Mouse (Mus musculus) C2C12 (cell line): Measurements from ENCODE around the gene Ndst2. TPM values are rescaled to one million over a fixed set of nuclear protein-coding genes. Genes with fewer than 3 reads are reported as not detected.

Source experiments
- H3K27me3 ChIP-seq: one replicate; pipeline ENCODE4 v1.6.1; 2011; ENCODE audit not compliant: control insufficient read depth, insufficient read depth, insufficient read length
- H3K36me3 ChIP-seq: one replicate; pipeline ENCODE4 v1.6.1; 2011; ENCODE audit not compliant: control insufficient read depth, insufficient read depth
- H3K4me3 ChIP-seq: one replicate; pipeline ENCODE4 v1.5.1; 2011; ENCODE audit warnings: mild to moderate bottlenecking, control low read depth; ENCODE audit not compliant: poor library complexity, insufficient read depth, severe bottlenecking
- H3K79me2 ChIP-seq: one replicate; pipeline ENCODE4 v1.6.1; 2011; ENCODE audit not compliant: control insufficient read depth, insufficient read depth
- H3K79me3 ChIP-seq: one replicate; pipeline ENCODE4 v1.6.1; 2011; ENCODE audit warnings: low read depth, control low read depth
- H3ac ChIP-seq: one replicate; pipeline ENCODE3; 2011; ENCODE audit warnings: low read depth; ENCODE audit not compliant: control insufficient read depth, insufficient read length
- CEBPB ChIP-seq: IDR thresholded peaks from one replicate; pipeline ENCODE4 v1.6.1; 2011; ENCODE audit warnings: low read depth, mild to moderate bottlenecking, control low read depth, moderate library complexity
- CTCF ChIP-seq: IDR thresholded peaks from one replicate; pipeline ENCODE4 v1.5.1; 2011; ENCODE audit not compliant: control insufficient read depth, insufficient read depth, insufficient read length
- FOSL1 ChIP-seq: IDR thresholded peaks from one replicate; pipeline ENCODE4 v1.8.0; 2011; ENCODE audit warnings: mild to moderate bottlenecking, low read length; ENCODE audit not compliant: poor library complexity, insufficient read depth, severe bottlenecking
- MAX ChIP-seq: IDR thresholded peaks from one replicate; pipeline ENCODE4 v1.6.1; 2011; ENCODE audit warnings: mild to moderate bottlenecking, control low read depth
- MYOD1 ChIP-seq: IDR thresholded peaks from one replicate; pipeline ENCODE4 v1.6.1; 2011; ENCODE audit warnings: low read depth; ENCODE audit not compliant: control insufficient read depth, insufficient read length
- MYOG ChIP-seq: IDR thresholded peaks from one replicate; pipeline ENCODE4 v1.6.1; 2011; ENCODE audit not compliant: control insufficient read depth, insufficient read length; ENCODE audit errors: extremely low read depth
- USF1 ChIP-seq: IDR thresholded peaks from one replicate; pipeline ENCODE4 v1.6.1; 2011; ENCODE audit warnings: low read depth, mild to moderate bottlenecking, control low read depth, moderate library complexity
- polyA plus RNA-seq: library from polyadenylated mRNA; unstranded; fragments of >200 nt; fragmentation: generic; extraction: Trizol; gene quantifications from one replicate; pipeline ENCODE4 v1.2.1, GENCODE M21; 2012; ENCODE audit warnings: missing spikeins

The Ndst2 gene
- polyA plus RNA-seq, 1 experiment: 13.5 TPM

DNA sequence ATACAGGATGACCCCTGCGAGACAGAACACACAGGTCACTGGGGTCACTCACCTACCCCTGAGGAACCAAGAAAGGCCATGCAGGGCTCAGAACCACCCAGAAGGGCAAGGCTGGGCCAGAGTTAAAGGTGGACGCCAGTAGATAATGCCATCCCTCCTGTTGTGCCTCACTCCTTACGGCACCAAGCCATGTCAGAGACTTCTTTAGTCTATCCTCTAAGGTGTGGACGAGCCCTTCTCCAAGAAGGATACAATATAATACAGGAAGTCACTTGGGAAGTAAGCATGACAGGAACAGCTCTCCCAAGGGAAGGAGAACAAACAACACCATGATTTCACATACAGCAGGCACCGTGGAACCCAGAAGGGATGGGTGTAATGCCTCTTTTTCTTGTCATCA, 30.6 kb upstream of the Ndst2 start:
- Histone ChIP-seq H3K79me3 (peaks cover 6% of the 10 kb centered on the region), H3ac (peak overlapping the region; percentile 13), H3K36me3 (peaks cover 81% of the 10 kb centered on the region), H3K4me3 (no peak overlapping the region), H3K27me3 (no peaks in the 10 kb centered on the region), H3K79me2 (peaks cover 34% of the 10 kb centered on the region)
- TF ChIP-seq MAX (no peak), USF1 (no peak), CTCF (no peak), MYOD1 (no peak), MYOG (no peak), CEBPB (no peak), FOSL1 (no peak)

DNA sequence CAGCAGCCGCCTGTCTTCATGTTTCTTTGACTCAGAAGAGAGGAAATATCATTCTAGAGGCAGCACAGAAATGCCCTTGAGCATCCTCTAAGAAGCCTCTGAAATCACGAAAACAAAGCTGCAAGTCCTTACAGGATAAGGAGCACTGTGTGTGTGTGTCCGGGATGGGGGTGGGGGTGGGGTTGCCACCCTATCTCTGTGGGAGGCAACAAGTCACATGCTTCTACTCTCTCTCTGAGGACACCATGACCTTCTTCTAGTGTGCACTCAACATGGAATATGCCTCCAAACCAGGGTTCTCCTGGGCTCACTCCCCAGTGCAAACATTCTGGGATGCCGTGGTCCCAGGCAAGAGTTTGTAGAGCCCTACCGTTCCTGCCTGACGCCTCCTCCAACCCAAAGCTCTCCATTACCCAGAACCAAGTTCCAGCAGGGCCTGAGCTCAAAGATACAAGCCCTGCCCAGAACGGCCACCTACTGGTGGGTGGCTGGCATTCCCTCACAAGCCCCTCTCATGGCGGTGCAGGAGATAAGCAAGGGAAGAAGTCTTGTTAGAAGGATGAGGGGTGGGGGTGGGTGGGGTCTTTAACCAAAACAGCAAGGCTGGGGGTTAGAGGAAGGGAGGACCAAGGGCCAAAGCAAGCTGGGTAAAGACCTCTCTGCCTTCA, 24.5 kb upstream of the Ndst2 start:
- Histone ChIP-seq H3ac (no peak overlapping the region), H3K79me2 (peaks cover 10% of the 10 kb centered on the region), H3K4me3 (no peak overlapping the region), H3K36me3 (peaks cover 98% of the 10 kb centered on the region), H3K79me3 (peaks cover 3% of the 10 kb centered on the region), H3K27me3 (no peaks in the 10 kb centered on the region)
- TF ChIP-seq FOSL1: no peak

DNA sequence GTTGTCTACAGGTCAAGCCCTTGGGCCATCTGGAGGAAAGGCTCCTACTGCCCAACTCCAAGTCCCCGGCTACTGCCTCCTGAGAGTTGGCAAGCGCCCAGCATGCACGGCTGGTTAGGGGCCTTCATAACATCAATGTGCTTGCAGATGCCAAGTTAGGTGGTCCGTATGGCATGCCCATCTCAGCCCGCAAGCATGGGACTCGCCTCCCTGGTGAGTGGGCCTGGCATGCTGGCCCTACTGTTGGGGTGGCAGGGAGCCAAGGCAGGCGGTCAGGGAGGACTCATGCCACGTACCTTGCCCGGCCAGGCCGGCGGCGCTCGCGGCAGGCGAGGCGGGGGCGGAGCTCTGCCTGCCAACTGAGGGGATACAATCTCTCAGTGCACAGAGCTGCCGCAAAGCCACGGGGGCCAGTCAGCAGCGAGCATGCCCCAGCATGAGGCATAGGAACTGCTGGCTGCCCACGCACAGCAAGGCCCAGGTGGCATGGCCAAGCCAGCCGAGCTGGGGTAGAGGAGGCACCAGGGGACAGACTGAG, 23.1 kb upstream of the Ndst2 start:
- Histone ChIP-seq H3ac (no peak overlapping the region), H3K79me2 (no peaks in the 10 kb centered on the region), H3K79me3 (peaks cover 2% of the 10 kb centered on the region), H3K4me3 (no peak overlapping the region), H3K27me3 (no peaks in the 10 kb centered on the region), H3K36me3 (peaks cover 96% of the 10 kb centered on the region)
- no peak for TF ChIP-seq CTCF
- TF ChIP-seq CEBPB: no peak
- no peak for TF ChIP-seq MAX
- TF ChIP-seq USF1: no peak
- no peak for TF ChIP-seq MYOG
- no peak for TF ChIP-seq FOSL1
- no peak for TF ChIP-seq MYOD1

DNA sequence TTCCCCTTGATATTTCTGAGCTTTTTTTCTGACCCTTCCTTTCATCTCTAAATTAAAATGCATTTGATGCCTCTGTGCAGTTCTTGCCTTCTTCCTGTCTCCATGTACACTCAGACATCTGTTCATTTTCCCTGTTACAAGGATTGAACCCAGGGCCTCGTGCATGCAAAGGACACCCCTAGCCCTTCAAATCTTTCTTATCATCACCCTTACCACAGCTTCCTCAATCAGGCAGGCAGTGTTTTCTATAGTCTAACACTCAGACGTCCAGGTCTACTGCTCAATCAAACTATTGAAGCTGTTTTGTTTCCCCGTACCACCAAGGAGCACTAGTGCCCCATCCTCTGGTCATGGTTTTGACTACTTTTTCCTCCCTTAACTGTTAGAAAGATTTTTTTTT, 19.4 kb upstream of the Ndst2 start:
- H3K79me2 ChIP-seq: no peaks in the 10 kb centered on the region
- H3K27me3 ChIP-seq: no peaks in the 10 kb centered on the region
- H3ac ChIP-seq: no peak overlapping the region
- no peak overlapping the region for H3K4me3 ChIP-seq
- H3K79me3 ChIP-seq: no peaks in the 10 kb centered on the region
- TF ChIP-seq CEBPB (no peak), MAX (no peak), FOSL1 (no peak), CTCF (no peak), USF1 (no peak), MYOG (no peak), MYOD1 (no peak)
- H3K36me3 ChIP-seq: peaks cover 92% of the 10 kb centered on the region

DNA sequence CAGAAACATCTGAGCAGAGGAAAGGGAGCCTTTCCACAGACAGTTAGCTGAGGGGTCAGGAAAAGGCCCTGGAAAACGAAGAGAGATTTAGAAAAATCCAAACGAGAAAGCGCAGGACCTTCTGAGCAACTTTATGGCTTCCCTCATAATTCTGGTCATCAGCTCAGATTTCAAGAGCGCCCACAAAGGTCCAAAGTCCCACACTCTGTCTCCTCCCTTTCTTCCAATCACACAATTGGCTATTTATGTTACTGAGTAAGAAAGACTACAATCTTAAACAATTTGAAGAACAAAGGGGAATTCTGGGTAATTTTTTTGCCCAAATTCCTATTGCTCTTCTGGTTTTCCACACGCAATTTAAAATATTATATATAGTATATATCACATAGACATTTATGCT, 16.1 kb upstream of the Ndst2 start:
- Histone ChIP-seq H3K79me2 (no peaks in the 10 kb centered on the region), H3K36me3 (peaks cover 81% of the 10 kb centered on the region), H3K79me3 (no peaks in the 10 kb centered on the region), H3K4me3 (no peak overlapping the region), H3ac (no peak overlapping the region), H3K27me3 (no peaks in the 10 kb centered on the region)
- TF ChIP-seq MYOD1 (no peak), MYOG (no peak), MAX (no peak), USF1 (no peak), CTCF (no peak), FOSL1 (no peak), CEBPB (no peak)

DNA sequence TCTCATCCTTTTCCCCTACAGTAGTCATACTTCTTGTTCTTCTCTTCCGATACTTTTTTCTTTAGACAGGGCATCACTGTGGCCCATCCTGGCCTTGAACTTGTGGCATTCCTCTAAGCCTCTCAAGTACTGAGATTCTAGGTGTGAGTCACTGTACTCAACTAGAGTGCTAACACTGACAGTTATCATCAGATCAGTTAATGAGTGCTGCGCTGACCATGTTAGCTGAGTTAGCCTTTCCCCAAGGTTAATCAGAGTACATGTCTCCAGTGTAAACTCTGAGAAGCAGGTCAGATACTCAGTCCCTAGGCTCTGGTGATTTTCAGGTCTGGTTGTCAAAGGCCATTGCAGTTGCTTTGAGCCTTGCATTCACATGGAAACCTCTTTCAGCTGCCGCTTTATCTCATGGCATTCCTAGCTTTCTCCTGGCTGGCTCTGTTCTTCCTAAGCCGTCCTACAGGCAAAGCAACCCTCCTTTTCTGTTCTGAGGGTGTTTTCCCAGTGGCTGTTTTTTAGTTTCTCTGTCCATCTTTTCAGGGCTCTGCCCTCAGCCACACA, 15.2 kb upstream of the Ndst2 start:
- H3K79me3 ChIP-seq: no peaks in the 10 kb centered on the region
- no peak overlapping the region for H3ac ChIP-seq
- no peak overlapping the region for H3K4me3 ChIP-seq
- H3K79me2 ChIP-seq: no peaks in the 10 kb centered on the region
- no peak for TF ChIP-seq MYOD1
- TF ChIP-seq MAX: no peak
- no peak for TF ChIP-seq CTCF
- TF ChIP-seq USF1: no peak
- TF ChIP-seq CEBPB: no peak
- no peak for TF ChIP-seq FOSL1
- TF ChIP-seq MYOG: no peak
- H3K27me3 ChIP-seq: no peaks in the 10 kb centered on the region
- H3K36me3 ChIP-seq: peaks cover 78% of the 10 kb centered on the region
